ENCODE assay signal across 1 mouse cellular context in genomic region chr6:49273934-49274333, GRCm38 (mm10).
TF ChIP-seq lines count a peak whose summit lies in the region.

No protein-coding gene starts in this region.

TF ChIP-seq in ES-E14, 5 proteins besides CTCF, POLR2A, EP300 and RAD21 (continued from another document):
- TF ChIP-seq HCFC1 (IDR thresholded peaks at IDR 0.05; ENCODE audit: borderline replicate concordance, insufficient read depth, low read length), result no peak
